Mouse (Mus musculus) olfactory bulb, adult 2 months (tissue): Measurements from ENCODE around the gene Rabl2. TPM values are rescaled to one million over a fixed set of nuclear protein-coding genes. Genes with fewer than 3 reads are reported as not detected.

ENCODE experiments used
- H3K27ac ChIP-seq: fragments of 200-500 bp; 2 replicates; pipeline ENCODE4 v1.5.1; 2012; ENCODE audit warnings: low read depth, low read length; ENCODE audit not compliant: insufficient read depth
- H3K4me1 ChIP-seq: fragments of 200-500 bp; 2 replicates; pipeline ENCODE4 v1.6.1; 2012; ENCODE audit warnings: low read length; ENCODE audit not compliant: control insufficient read depth, insufficient read depth
- H3K4me3 ChIP-seq: fragments of 200-500 bp; 2 replicates; pipeline ENCODE4 v1.5.1; 2012; ENCODE audit warnings: mild to moderate bottlenecking, low read depth, low read length, moderate library complexity; ENCODE audit not compliant: insufficient read depth
- CTCF ChIP-seq: fragments of 200-500 bp; IDR thresholded peaks from 2 replicates; pipeline ENCODE4 v1.5.1; 2012; ENCODE audit warnings: low read depth, mild to moderate bottlenecking, low read length, moderate library complexity; ENCODE audit not compliant: insufficient read depth
- POLR2A ChIP-seq: fragments of 200-500 bp; IDR thresholded peaks from 2 replicates; pipeline ENCODE4 v1.6.1; 2012; ENCODE audit warnings: mild to moderate bottlenecking, low read depth, low read length, moderate library complexity; ENCODE audit not compliant: insufficient read depth
- WGBS: fragments of 180-500 bp; shearing (Covaris S2); methylation state at CpG from one replicate; pipeline ENCODE4 v1.1.7; 2018; 5-methylcytosine and 5-hydroxymethylcytosine counted together
- polyA plus RNA-seq: library from polyadenylated mRNA; stranded (reverse); fragments of >200 nt; gene quantifications from 2 replicates; pipeline ENCODE4 v1.2.4, GENCODE M21; 2012; ENCODE audit warnings: low replicate concordance; ENCODE audit not compliant: missing spikeins, insufficient read depth, insufficient read length

Rabl2 gene
- polyA plus RNA-seq, 1 experiment, result not detected

DNA sequence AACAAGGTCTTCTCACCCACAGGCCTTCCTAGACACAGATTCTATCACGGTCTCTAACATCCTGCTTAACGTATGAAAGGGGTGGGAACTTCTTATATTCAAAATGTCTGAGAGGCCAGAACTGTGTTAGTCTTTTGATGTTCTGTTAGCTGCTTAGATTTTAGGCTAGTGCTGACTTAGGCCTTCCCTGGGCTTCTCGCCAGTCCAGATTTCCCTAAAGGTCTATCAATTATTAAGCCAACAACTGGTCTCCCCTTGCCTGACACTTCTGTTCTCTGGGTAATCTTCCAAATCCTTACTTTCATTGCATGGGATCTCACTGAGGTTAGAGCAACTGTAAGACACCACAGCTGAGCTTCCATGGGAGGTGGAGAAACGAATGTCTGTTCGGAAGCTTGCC, 2.6 kb downstream of the Rabl2 start:
- TF ChIP-seq POLR2A (no peak), CTCF (no peak)
- H3K27ac ChIP-seq, result no peak overlapping the region
- H3K4me1 ChIP-seq, result peaks cover 11% of the 10 kb centered on the region
- H3K4me3 ChIP-seq, result no peak overlapping the region
- WGBS, result 87% methylated on average over 5 of the region's 5 CpGs

DNA sequence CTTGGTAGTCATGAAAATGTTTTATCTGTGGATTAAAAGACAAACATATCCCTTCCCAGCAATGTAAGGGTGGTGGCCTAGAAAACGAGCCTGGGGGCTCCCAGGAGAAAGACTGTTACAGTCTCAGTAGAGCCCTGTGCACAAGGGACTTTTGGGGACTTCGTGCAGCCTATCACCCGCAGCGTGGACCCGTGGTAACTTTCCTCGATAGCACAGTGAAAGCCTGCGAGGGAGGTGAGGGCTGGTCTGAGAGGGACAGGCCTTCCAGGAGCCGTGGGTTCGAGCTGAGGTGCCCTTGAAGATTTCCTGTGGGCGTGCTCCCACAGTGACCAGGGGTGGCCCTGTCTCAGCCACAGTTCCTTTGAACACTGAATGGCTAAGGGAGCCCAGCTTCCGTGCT, 6.1 kb downstream of the Rabl2 start:
- Histone ChIP-seq H3K4me3 (no peak overlapping the region), H3K27ac (no peak overlapping the region), H3K4me1 (peaks cover 8% of the 10 kb centered on the region; the same call in 1 of the 2 replicates)
- WGBS, result 90% methylated on average over 11 of the region's 11 CpGs
- no peak for TF ChIP-seq CTCF
- no peak for TF ChIP-seq POLR2A

DNA sequence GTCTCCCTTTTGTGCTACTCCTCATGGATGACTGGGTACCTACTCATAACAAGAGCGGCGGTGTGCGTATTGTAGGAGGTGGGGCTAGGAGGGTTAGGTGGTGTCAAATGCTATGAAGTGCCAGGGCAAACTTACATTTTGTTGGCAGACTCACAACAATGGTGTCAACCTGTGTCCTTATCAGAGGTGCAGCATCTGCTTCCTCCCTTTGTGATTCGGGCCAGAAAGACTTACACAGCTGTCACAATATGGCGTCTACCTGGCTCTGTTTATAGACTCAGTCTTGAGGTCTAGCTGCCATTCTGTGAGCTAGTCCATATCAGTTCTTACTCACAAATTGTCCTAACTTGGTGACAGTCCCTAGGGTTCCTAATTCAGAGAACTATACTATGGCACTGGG, 6.6 kb downstream of the Rabl2 start:
- TF ChIP-seq CTCF, result no peak
- TF ChIP-seq POLR2A, result no peak
- peaks cover 5% of the 10 kb centered on the region; the same call in 1 of the 2 replicates for H3K4me1 ChIP-seq
- H3K4me3 ChIP-seq, result no peak overlapping the region
- WGBS, result 88% methylated on average over 5 of the region's 5 CpGs
- H3K27ac ChIP-seq, result no peak overlapping the region

DNA sequence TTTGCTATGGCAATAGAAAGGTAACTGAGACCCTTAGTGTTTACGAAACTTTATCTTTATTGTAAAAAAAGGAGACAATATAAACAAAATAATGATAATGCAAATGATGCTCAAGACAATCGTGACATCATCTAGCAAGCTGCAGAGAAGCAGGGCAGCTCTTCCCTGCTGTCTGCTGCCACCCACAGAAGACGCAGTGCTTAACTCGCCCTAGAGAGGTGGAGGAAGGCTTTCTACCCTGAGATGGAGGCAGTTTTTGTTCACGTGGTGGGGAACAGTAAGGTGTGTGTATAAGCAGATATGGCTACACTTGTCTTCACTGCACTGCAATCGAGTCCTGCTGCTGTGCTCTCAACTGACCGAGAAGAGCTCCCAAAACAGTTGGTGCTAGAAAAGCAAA, 9.2 kb downstream of the Rabl2 start:
- Histone ChIP-seq H3K4me3 (no peak overlapping the region), H3K27ac (no peak overlapping the region), H3K4me1 (no peaks in the 10 kb centered on the region)
- no peak for TF ChIP-seq CTCF
- TF ChIP-seq POLR2A, result no peak
- WGBS, result 84% methylated on average over 7 of the region's 7 CpGs

DNA sequence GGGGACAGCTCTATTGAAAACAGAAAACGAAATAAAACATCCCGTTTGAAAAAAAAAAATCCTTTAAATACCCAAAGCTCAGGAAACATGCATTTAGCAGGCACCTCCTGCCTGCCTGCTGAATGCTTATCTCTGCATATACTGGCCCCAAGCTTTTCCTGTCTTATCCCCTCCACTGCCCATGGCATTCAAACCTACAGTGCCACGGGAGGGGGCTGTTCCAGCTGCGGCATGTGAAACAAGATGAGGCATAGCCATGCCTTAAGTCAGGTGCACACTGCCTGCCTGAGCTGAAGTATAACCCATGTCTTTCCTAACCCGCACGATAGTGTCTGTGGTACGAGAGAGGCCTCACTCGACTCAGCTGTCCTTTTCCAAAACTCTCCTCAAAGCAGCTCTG, 19.6 kb downstream of the Rabl2 start:
- 59% methylated on average over 8 of the region's 8 CpGs for WGBS
- Histone ChIP-seq H3K27ac (no peak overlapping the region), H3K4me3 (no peak overlapping the region), H3K4me1 (no peaks in the 10 kb centered on the region)
- no peak for TF ChIP-seq POLR2A
- no peak for TF ChIP-seq CTCF

DNA sequence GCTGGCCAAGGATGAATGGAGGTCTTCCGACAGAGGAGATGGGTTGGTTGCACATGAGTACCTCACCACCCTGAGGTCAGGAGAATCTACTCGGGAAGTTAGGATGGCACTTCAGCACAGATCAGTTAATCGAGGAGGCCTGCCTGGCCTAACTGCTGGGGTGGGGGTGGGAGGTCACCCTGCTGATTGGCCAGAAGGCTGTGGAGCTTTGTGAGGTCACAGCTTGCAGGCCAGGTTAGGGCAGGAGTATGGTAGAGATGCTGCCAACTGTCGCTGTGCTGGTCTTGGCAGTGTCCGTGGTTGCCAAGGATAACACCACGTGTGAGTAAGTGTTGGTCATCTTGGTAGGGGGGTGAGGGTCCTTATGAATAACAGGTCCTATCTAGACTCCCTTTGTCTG, 23.6 kb downstream of the Rabl2 start, which contains the start of gene Acr:
Gene Acr, plus strand, starts transcription at position 213 of the 400 bp plus-strand sequence.
- H3K4me3 ChIP-seq, result no peak within 1 kb of the TSS
- H3K27ac ChIP-seq, result no peak within 1 kb of the TSS
- TF ChIP-seq CTCF (no peak), POLR2A (no peak)
- 89% methylated on average over 6 of the region's 6 CpGs for WGBS
- no peaks in the 10 kb centered on the region for H3K4me1 ChIP-seq

DNA sequence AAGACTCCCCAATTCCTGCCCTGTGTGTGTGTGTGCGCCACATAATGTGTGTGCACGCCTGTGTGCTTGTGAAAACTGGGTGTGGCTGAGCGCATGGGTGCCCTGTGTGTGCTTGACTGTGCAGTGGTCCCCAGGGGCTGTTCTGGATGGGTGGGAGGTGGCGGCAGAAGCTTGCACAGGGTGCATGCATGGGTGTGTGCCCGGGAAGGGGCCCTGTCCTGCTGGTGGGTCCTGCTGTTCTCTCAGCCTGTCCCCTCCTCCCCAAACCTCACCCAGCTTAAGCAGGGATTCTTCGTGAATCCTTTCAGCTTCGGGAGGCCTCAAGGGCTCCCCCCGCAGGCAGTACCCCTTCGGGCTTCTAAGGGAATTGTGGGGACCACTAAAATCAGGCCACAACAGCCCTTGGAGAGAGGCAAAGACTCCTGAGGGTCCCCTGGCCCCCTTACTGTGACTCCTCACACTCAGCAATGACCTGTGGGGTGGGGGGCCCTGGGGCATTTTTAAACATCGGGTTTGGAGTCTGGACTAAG, 32.5 kb downstream of the Rabl2 start:
- TF ChIP-seq CTCF (no peak), POLR2A (no peak)
- WGBS, result 60% methylated on average over 10 of the region's 10 CpGs
- Histone ChIP-seq H3K4me1 (peaks cover 34% of the 10 kb centered on the region), H3K27ac (no peak overlapping the region), H3K4me3 (no peak overlapping the region)

DNA sequence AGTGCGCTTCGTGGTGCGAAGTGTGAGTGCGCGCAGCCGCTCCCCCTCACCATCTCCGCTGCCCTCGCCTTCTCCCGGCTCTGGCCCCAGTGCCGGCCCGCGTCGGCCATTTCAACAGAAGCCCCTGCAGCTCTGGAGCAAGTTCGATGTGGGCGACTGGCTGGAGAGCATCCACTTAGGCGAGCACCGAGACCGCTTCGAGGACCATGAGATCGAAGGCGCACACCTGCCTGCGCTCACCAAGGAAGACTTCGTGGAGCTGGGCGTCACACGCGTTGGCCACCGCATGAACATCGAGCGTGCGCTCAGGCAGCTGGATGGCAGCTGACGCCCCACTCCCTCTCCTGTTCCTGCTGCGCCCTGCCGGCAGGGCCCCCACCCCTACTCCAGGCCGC, 33.7 kb downstream of the Rabl2 start:
- Histone ChIP-seq H3K27ac (no peak overlapping the region), H3K4me1 (peaks cover 34% of the 10 kb centered on the region), H3K4me3 (no peak overlapping the region)
- TF ChIP-seq POLR2A (no peak), CTCF (no peak)
- 48% methylated on average over 34 of the region's 34 CpGs for WGBS

DNA sequence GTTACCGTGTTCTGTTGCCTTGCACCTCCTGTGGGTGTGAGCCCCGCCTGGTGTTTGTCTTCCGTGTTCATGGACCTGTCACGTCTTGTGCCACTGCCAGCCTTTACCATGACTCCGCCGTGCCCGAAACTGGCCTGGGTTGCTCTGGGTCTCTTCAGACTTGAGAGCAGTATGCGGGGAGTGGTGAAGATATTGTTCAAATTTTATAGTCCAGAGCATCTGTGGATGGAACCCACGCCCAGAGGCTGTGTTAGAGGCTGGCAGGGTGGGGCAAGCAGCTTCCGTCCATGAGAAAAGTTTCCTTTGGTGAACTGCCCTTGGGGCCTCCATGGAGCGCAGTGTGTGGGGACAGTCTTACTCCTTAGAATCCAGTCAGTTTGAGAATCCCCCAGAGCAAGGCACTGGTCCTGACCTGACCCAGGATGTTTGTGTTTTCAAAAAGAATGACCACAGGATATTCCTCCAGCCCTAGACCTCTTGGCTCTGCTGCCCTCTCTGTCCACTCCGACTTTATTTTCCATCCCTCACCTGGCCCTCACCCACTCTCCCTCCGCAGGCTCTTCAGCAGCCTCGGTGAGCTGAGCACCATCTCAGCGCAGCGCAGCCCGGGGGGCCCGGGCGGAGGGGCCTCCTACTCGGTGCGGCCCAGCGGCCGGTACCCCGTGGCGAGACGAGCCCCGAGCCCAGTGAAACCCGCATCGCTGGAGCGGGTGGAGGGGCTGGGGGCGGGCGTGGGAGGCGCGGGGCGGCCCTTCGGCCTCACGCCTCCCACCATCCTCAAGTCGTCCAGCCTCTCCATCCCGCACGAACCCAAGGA, 34.3 kb downstream of the Rabl2 start:
- no peak overlapping the region for H3K4me3 ChIP-seq
- 55% methylated on average over 38 of the region's 40 CpGs for WGBS
- no peak overlapping the region for H3K27ac ChIP-seq
- H3K4me1 ChIP-seq, result peaks cover 36% of the 10 kb centered on the region
- no peak for TF ChIP-seq CTCF
- no peak for TF ChIP-seq POLR2A
